Mouse (Mus musculus): ENCODE results near the gene Gm11084. TPM values are rescaled to one million over a fixed set of nuclear protein-coding genes. Genes with fewer than 3 reads are reported as not detected.
"Not testable (repeated sequence)": the region's sequence is repeated elsewhere in the genome, so short reads cannot be mapped to it uniquely, and the experiment has no call there.

Gm11084 gene
- polyA plus RNA-seq (2016; fragmentation: Nextera tagmentation; extraction: Ambion mirVana), result not detected in 2 replicates

DNA sequence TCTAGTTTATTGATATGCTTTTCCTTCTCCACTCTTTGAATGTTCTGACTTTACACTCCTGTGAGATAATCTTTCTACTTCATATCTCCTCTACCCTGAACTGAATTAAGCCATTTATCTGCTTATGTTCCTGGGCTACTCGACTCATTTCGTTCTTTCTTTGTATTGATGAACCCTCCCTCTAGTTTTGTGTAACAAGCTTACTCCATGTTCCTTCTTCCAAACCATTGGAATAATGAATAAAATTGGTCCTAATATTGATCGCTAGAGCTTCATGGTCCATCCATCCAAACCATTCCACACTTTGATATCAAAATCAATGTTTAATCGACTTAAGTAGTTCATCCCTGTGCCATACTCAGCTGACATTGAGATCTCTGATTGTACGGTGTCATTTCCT is at the start of gene Gm11084:
Gm11084 (minus strand) TSS at position 101 of the 400 bp plus-strand sequence.
- no peaks in the 10 kb centered on the region for H3K27me3 ChIP-seq (ENCODE audit: low read depth, poor library complexity, severe bottlenecking)
- peaks cover 14% of the 10 kb centered on the region for H3K36me3 ChIP-seq
- H3K9me3 ChIP-seq (replicated peaks), result no peaks in the 10 kb centered on the region
- H3K27ac ChIP-seq, result no peak within 1 kb of the TSS
- 94% methylated on average over 5 of the region's 5 CpGs for WGBS
- H3K4me3 ChIP-seq, result no peak within 1 kb of the TSS
- H3K4me1 ChIP-seq, result peaks cover 14% of the 10 kb centered on the region
- no peak for DNase-seq (ENCODE audit: low spot score)

DNA sequence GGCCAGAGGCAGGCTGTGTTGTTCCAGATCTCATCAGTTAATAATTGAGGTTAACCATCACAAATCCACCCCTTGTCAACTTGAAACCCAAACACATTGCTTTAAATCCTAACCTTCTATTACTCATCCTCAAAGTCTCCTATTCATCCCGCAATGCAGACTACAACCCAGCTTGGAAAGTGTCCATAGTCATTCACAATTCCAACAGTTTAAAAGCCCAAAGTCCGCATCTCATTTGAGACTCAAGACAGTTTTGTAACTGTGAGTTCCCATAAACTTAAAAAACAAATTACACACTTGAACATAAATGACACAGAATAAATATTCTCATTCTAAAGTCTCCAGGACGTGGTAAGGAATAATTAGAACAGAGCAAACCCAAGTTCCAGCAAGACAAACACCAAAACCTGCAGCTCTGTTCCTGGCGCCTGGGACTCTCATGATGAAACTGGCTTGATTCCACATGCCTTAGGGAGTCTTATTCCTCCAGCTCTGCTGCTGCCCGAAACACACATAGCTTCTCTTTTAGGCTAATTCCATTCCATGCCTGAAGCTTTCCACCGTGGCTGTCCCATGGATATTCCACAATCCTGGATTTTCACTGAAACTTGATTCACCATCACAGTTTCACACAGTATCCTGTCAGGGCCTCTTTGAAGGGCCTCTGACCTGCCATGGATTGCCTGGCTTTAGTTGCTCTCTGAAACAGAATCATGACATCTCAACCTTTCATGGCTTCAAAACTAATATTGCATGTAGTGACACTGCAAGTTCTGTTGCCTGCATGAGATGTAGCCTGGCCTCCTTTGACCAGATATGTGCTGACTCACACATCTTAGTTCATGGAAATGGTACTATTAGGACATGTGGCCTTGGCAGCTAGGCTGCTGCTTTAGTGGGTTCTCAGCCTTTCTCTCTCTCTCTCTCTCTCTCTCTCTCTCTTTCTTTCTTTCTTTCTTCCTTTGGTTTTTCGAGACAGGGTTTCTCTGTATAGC is 44.8 kb upstream of the Gm11084 start:
- no peak overlapping the region for H3K4me3 ChIP-seq
- no peak for DNase-seq (ENCODE audit: low spot score)
- no peaks in the 10 kb centered on the region for H3K36me3 ChIP-seq
- H3K4me1 ChIP-seq, result peaks cover 13% of the 10 kb centered on the region
- H3K27me3 ChIP-seq (ENCODE audit: low read depth, poor library complexity, severe bottlenecking), result no peaks in the 10 kb centered on the region
- no peak overlapping the region for H3K27ac ChIP-seq
- WGBS, result 91% methylated on average over 7 of the region's 7 CpGs
- H3K9me3 ChIP-seq (replicated peaks), result no peaks in the 10 kb centered on the region

DNA sequence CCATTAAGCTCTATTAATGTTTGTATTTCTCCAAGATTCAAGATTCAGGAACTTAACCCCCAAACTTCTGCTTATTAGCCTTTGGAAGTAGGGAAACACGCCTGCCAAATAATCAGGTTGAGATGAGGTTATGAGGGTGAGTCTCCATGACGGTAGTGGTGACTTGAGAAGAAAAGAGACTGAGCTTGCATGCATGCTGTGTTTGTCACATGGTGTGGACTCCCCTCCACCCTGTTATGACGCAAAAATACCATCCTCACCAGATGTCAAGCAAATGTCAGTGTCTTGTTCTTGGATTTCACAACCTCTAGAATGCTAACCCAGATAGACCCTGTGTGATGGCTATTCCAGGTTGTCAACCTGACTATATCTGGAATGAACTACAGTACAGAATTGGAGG is 43.3 kb upstream of the Gm11084 start:
- no peaks in the 10 kb centered on the region for H3K9me3 ChIP-seq (replicated peaks)
- no peaks in the 10 kb centered on the region for H3K36me3 ChIP-seq
- H3K4me1 ChIP-seq, result peaks cover 13% of the 10 kb centered on the region
- WGBS, result 93% methylated on average over 3 of the region's 3 CpGs
- H3K27me3 ChIP-seq (ENCODE audit: low read depth, poor library complexity, severe bottlenecking), result no peaks in the 10 kb centered on the region
- no peak for DNase-seq (ENCODE audit: low spot score)
- no peak overlapping the region for H3K4me3 ChIP-seq
- H3K27ac ChIP-seq, result no peak overlapping the region

DNA sequence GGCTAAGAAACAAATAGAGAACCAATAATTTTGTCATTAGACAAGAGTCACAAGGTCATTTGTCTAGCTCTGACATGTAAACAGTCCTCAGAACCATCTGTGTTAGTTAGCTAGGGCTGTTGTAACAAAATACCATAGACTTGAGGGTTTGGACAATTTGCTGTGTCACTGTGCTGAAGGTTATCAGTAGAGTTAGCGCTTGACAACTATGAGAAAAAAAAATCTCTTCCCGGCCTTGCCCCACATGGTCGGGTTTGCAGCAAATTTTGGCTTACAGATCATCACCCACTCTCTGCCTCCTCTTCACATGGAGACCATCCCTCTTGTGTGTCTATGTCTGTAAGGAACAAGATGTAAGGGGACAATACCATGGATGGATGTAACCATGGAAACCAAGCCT is 41.5 kb upstream of the Gm11084 start:
- no peaks in the 10 kb centered on the region for H3K36me3 ChIP-seq
- H3K4me3 ChIP-seq, result no peak overlapping the region
- no peaks in the 10 kb centered on the region for H3K27me3 ChIP-seq (ENCODE audit: low read depth, poor library complexity, severe bottlenecking)
- H3K4me1 ChIP-seq, result peaks cover 12% of the 10 kb centered on the region
- DNase-seq (ENCODE audit: low spot score), result no peak
- H3K27ac ChIP-seq, result no peak overlapping the region
- 84% methylated on average over 3 of the region's 3 CpGs for WGBS
- no peaks in the 10 kb centered on the region for H3K9me3 ChIP-seq (replicated peaks)

DNA sequence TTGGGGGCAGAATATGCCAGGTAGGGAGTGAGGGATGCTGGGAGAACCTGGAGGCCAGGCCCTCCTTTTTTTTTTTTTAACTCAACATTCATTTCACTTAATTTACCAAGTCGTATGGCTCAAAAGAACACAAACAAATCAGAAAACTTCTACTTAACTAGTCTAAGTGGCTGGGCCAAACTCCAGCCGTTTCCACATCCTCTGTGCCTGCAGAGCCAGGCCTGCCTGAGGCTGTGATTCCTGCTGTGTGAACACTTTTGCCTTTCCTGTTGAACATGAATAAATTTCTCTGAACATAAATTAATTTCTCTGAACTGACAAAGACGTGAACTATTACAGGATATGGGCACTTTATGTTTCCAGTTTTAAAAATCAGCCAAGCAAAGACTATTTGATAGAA is 40.6 kb upstream of the Gm11084 start:
- no peak for DNase-seq (ENCODE audit: low spot score)
- 47% methylated on average over 3 of the region's 3 CpGs for WGBS

DNA sequence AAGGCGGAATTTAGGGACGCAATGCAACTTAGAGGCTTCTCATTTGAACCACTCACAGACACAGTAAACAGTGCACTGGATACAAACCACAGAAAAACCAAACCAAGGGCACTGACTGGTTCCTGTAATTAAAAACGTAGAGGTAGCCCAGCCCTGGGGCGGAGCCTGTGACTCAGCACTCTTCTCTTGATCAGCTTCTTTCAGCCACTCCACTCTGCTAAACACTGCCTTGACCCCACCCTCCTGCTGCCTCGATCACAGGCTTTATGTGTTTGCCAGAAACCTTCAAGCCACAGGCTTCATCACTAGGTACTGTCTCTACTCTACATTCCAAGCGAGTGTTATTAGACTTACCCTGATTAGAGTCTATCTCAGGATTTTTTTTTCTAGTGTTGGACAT is 37.3 kb upstream of the Gm11084 start:
- H3K36me3 ChIP-seq, result no peaks in the 10 kb centered on the region
- no peak overlapping the region for H3K27ac ChIP-seq
- no peaks in the 10 kb centered on the region for H3K9me3 ChIP-seq (replicated peaks)
- H3K27me3 ChIP-seq (ENCODE audit: low read depth, poor library complexity, severe bottlenecking), result no peaks in the 10 kb centered on the region
- peaks cover 12% of the 10 kb centered on the region for H3K4me1 ChIP-seq
- H3K4me3 ChIP-seq, result no peak overlapping the region
- 43% methylated on average over 6 of the region's 6 CpGs for WGBS
- DNase-seq (ENCODE audit: low spot score), result no peak

More for the DNA sequence above, 40.6 kb upstream of the Gm11084 start:
- H3K9me3 ChIP-seq (replicated peaks), result no peaks in the 10 kb centered on the region
- no peaks in the 10 kb centered on the region for H3K27me3 ChIP-seq (ENCODE audit: low read depth, poor library complexity, severe bottlenecking)
- H3K27ac ChIP-seq, result no peak overlapping the region
- H3K4me1 ChIP-seq, result peaks cover 12% of the 10 kb centered on the region
- H3K4me3 ChIP-seq, result no peak overlapping the region
- H3K36me3 ChIP-seq, result no peaks in the 10 kb centered on the region

DNA sequence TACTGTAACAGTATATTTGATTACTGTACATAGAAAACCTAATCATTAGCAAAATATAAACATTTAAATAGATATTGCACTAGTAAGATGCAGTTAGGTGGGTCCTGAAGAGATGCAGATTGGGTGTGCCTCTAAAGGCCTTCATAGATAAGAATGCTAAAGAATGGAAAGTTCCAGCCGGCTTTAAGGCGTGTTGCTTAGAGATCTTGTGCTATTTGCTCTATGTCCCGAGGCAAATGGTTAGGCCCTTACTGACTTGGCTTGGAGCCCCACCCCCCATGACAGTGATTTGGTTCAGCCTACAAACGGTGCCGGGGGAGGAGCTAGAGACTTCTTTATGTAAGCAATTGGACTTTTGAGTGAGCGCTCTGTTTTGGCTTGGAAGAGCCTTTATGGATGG is 34.5 kb upstream of the Gm11084 start:
- DNase-seq (ENCODE audit: low spot score), result no peak
- WGBS, result 82% methylated on average over 6 of the region's 6 CpGs
- H3K36me3 ChIP-seq, result no peaks in the 10 kb centered on the region
- H3K27ac ChIP-seq, result no peak overlapping the region
- H3K27me3 ChIP-seq (ENCODE audit: low read depth, poor library complexity, severe bottlenecking), result no peaks in the 10 kb centered on the region
- peaks cover 5% of the 10 kb centered on the region; the same call in 1 of the 2 replicates for H3K4me1 ChIP-seq
- H3K9me3 ChIP-seq (replicated peaks), result no peaks in the 10 kb centered on the region
- H3K4me3 ChIP-seq, result no peak overlapping the region

DNA sequence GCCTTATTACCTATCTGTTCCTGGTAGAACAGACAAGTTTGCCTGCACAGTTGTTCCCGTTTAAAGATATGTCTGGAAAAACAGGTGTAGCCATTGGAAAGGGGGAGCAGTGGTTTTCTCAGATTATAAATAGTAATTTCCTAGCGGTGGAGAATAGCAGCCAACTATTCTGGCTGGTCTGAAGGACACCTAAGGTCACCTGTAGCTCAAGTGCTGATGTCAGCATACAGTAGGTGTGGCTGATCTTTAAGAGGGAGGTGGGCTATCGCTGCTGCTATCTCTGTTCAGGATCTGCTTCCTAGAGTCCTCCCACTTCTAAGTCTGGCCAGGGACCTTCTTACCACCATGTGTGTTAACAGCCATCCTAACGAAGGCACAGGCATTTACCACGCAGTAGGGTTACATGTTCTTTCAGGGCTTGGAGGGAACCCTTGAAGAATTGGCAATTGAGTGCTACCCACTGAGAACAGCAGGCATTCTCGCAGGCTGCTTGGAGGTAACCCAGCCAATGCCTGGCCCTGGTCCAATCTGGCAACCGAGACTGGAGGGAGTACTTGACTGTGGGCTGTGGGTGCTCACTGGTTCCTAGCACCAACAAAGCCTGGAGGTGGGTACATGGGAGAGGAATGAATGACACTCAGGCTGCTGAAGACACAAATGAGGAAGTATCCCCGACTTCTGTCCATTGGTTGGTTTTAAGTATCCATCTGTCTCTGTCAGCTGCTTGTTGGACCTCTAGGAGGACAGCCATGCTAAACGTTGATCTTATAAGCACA is 33.0 kb upstream of the Gm11084 start:
- Histone ChIP-seq H3K4me1 (peaks cover 5% of the 10 kb centered on the region; the same call in 1 of the 2 replicates), H3K27me3 (ENCODE audit: low read depth, poor library complexity, severe bottlenecking) (no peaks in the 10 kb centered on the region), H3K9me3 (replicated peaks) (no peaks in the 10 kb centered on the region), H3K27ac (no peak overlapping the region), H3K4me3 (no peak overlapping the region), H3K36me3 (no peaks in the 10 kb centered on the region)
- WGBS, result 84% methylated on average over 9 of the region's 9 CpGs
- no peak for DNase-seq (ENCODE audit: low spot score)

DNA sequence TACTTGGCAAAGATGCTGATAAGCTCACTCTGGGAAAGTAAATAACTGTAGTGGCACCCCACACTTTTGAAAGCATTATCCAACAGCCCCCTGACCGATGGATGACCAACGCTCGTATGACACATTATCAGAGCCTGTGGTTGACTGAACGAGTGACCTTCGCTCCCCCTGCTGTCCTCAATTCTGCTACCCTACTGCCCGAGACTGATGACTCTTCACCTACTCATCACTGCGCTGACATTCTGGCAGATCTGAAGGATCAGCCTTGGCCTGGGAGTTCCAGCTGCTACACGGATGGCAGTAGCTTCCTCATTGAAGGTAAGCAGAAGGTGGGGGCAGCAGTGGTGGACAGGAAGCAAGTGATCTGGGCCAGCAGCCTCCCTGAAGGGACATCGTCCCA is 27.5 kb upstream of the Gm11084 start:
- 85% methylated on average over 9 of the region's 9 CpGs for WGBS
- not testable (repeated sequence) for H3K27me3 ChIP-seq (ENCODE audit: low read depth, poor library complexity, severe bottlenecking); H3K27ac ChIP-seq; DNase-seq (ENCODE audit: low spot score); H3K4me3 ChIP-seq; H3K4me1 ChIP-seq; H3K9me3 ChIP-seq (replicated peaks); H3K36me3 ChIP-seq

DNA sequence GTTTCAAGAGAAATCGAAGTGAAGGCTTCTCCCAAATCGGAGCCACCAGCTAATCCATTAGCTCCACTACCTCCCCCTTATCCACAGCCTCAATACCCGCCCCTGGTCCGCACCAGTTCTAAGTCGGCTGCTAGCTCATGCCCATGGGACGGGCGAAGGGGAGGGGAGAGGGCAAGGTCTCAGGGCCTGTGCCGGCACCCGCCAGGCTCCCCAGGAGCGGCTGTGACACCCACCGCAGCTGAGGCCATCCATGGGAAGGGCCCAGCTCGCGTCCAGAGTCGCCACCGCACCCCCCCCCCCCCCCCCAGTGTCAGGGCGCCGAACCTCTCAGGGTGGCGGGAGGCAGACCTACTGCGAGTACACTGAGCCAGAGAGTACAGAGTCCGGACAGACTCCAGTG is 26.1 kb upstream of the Gm11084 start:
- DNase-seq (ENCODE audit: low spot score), result peak; percentile 68
- Histone ChIP-seq H3K4me1 (no peaks in the 10 kb centered on the region), H3K9me3 (replicated peaks) (no peaks in the 10 kb centered on the region), H3K36me3 (no peaks in the 10 kb centered on the region), H3K4me3 (no peak overlapping the region), H3K27me3 (ENCODE audit: low read depth, poor library complexity, severe bottlenecking) (no peaks in the 10 kb centered on the region), H3K27ac (no peak overlapping the region)
- WGBS, result 75% methylated on average over 19 of the region's 20 CpGs

DNA sequence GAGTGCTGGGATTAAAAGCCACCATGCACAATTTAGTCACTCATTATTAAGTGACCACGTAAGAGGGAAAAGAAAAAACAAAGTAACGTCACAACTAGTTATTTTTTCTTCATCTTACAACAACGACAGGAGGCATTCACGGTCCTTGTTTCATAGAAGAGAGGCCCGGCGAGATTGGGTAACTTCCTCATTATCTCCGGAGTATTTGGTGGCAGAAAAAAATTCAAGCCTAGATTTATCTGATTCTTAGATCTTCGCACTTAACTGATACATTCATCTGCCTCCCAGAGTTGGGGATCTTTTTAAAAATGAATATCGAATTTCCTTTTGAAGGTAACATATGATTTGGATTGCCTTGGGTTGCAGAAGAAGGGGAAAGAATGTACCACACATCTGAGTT is 21.0 kb upstream of the Gm11084 start:
- 94% methylated on average over 9 of the region's 9 CpGs for WGBS

DNA sequence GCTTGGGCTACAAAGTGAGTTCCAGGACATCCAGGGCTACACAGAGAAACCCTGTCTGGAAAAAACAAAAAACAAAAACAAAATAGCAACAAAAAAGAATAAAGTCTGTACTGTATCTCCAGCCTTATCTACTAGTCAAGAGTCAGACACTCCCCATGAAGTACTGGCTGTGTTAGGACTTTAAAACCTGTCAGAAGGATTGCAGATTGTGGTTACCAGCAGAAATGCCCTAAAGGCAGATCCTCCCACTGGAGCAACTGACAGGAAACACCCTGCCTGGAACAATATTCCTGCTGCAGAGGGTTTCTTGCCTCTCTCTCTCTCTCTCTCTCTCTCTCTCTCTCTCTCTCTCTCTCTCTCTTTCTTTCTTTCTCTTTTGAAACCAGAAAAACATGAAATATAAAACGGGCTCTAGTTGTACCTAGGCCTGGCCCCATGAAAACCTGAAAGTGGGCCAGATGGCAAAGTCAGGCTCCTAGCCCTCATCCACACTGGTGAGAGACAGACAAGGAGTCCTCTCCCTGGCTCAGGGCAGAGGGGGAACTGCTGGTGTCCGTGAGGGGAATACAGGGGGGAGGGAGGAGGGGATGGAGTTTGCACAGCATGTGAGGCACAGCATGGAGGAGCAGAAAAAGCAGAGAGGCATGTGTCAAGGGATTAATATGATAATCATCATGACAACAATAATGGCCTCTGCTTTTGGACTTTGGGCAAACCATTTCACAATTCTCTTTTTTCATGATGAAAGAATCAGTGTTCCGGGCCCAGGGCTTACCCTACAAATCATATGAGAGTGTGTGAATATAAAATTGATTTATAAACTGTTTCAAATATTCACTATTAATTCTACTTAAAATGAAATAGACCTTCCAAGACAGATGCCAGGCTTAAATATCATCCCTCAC is 19.3 kb upstream of the Gm11084 start:
- H3K4me3 ChIP-seq, result no peak overlapping the region
- WGBS, result 59% methylated on average over 3 of the region's 3 CpGs
- H3K27me3 ChIP-seq (ENCODE audit: low read depth, poor library complexity, severe bottlenecking), result no peaks in the 10 kb centered on the region
- DNase-seq (ENCODE audit: low spot score), result no peak
- H3K36me3 ChIP-seq, result no peaks in the 10 kb centered on the region
- H3K9me3 ChIP-seq (replicated peaks), result no peaks in the 10 kb centered on the region
- peaks cover 36% of the 10 kb centered on the region for H3K4me1 ChIP-seq
- H3K27ac ChIP-seq, result peak overlapping the region; percentile 50; the same call in 1 of the 2 replicates

More for the DNA sequence above, 21.0 kb upstream of the Gm11084 start:
- peaks cover 35% of the 10 kb centered on the region for H3K4me1 ChIP-seq
- no peak overlapping the region for H3K27ac ChIP-seq
- no peak overlapping the region for H3K4me3 ChIP-seq
- no peaks in the 10 kb centered on the region for H3K36me3 ChIP-seq
- H3K27me3 ChIP-seq (ENCODE audit: low read depth, poor library complexity, severe bottlenecking), result no peaks in the 10 kb centered on the region
- no peak for DNase-seq (ENCODE audit: low spot score)
- no peaks in the 10 kb centered on the region for H3K9me3 ChIP-seq (replicated peaks)

Measured in limb, embryonic 10.5 days (tissue).